Mouse (Mus musculus) stomach, postnatal 0 days (tissue): ENCODE measurements around the gene H2al1h.
"Not testable (repeated sequence)": the region's sequence is repeated elsewhere in the genome, so short reads cannot be mapped to it uniquely, and the experiment has no call there.

Experiments used
- CTCF ChIP-seq: IDR thresholded peaks from 2 replicates; pipeline ENCODE4 v1.5.1; 2016; ENCODE audit warnings: antibody characterized with exemption, low read depth, mild to moderate bottlenecking, moderate library complexity
- EP300 ChIP-seq: optimal IDR thresholded peaks from 2 replicates; pipeline ENCODE3; 2016; ENCODE audit warnings: antibody characterized with exemption

DNA sequence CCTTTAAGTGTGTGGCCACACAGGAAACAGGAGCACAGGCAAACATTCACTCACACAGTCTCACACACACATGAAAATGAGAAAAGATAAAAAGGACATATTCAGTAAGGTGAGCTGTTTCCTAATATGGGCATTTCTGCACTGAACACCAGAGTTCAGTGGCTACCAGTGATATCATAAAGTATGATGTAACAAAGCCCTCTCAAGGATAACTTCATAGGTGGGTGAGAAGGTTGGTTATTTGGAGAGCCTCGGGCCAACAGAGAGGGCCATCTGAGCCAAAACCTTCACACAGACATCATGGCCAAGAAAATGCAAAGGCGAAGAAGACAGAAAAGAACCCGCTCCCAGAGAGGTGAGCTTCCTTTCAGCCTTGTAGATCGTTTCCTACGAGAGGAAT is 3.1 kb downstream of the H2al1h start, which contains the start of gene H2al1i:
- not testable (repeated sequence) for TF ChIP-seq CTCF, EP300
